8 mouse cellular contexts compared by ENCODE assay signal in genomic region chr1:87156199-87156587, GRCm38 (mm10). TPM values are rescaled to one million over a fixed set of nuclear protein-coding genes. Genes with fewer than 3 reads are reported as not detected.
DNase-seq lines count a peak whose midpoint lies in the region; ATAC-seq and TF ChIP-seq lines count a peak whose summit lies in the region.

Gene Ecel1 (minus strand): TSS chr1:87156521.

- peak within 1 kb of the TSS; percentile 42 for H3K4me2 ChIP-seq in lung, postnatal 0 days (replicated peaks; ENCODE audit: low read depth, low read length)
- H3K4me2 ChIP-seq in intestine, postnatal 0 days (replicated peaks; ENCODE audit: low read depth), result peak within 1 kb of the TSS; percentile 50
- peak within 1 kb of the TSS; percentile 74 for H3K4me2 ChIP-seq in stomach, embryonic 15.5 days

- TF ChIP-seq EP300 in lung, postnatal 0 days (IDR thresholded peaks at IDR 0.05), result no peak

- H3K27me3 ChIP-seq in lung, postnatal 0 days (replicated peaks; ENCODE audit: insufficient read depth, low read length), result peaks cover 70% of the 10 kb centered on the region
- H3K27me3 ChIP-seq in intestine, postnatal 0 days (replicated peaks; ENCODE audit: control insufficient read depth, insufficient read depth, low read length), result peaks cover 79% of the 10 kb centered on the region
- H3K27me3 ChIP-seq in stomach, embryonic 15.5 days (replicated peaks), result peaks cover 85% of the 10 kb centered on the region

- intact Hi-C loops in gastrocnemius, adult 2 months (cut with DNase I), result no loop called here
- intact Hi-C loops in gastrocnemius, postnatal 36 days (cut with DNase I), result no loop called here

- no peak within 1 kb of the TSS for H3K9ac ChIP-seq in lung, postnatal 0 days (replicated peaks; ENCODE audit: low read depth)
- no peak within 1 kb of the TSS for H3K9ac ChIP-seq in intestine, postnatal 0 days (ENCODE audit: low read depth, low read length)
- no peak within 1 kb of the TSS for H3K9ac ChIP-seq in stomach, embryonic 15.5 days

- no peak within 1 kb of the TSS for H3K27ac ChIP-seq in gastrocnemius, adult 2 months
- no peak within 1 kb of the TSS for H3K27ac ChIP-seq in lung, postnatal 0 days (ENCODE audit: low read length)
- H3K27ac ChIP-seq in intestine, postnatal 0 days (ENCODE audit: low read depth, low read length), result no peak within 1 kb of the TSS
- H3K27ac ChIP-seq in stomach, embryonic 15.5 days, result no peak within 1 kb of the TSS

- H3K4me1 ChIP-seq in lung, postnatal 0 days (ENCODE audit: insufficient read depth, low read depth, low read length), result no peaks in the 10 kb centered on the region
- no peaks in the 10 kb centered on the region for H3K4me1 ChIP-seq in lung, adult 2 months (ENCODE audit: control insufficient read depth, insufficient read depth, low read length)
- H3K4me1 ChIP-seq in intestine, postnatal 0 days (replicated peaks; ENCODE audit: control insufficient read depth, insufficient read depth, low read length), result no peaks in the 10 kb centered on the region
- H3K4me1 ChIP-seq in stomach, embryonic 15.5 days, result peaks cover 27% of the 10 kb centered on the region

- peak within 1 kb of the TSS; percentile 38 for H3K4me3 ChIP-seq in gastrocnemius, adult 2 months
- peak within 1 kb of the TSS; percentile 8; the same call in 1 of the 2 replicates for H3K4me3 ChIP-seq in lung, postnatal 0 days (ENCODE audit: low read depth, low read length)
- no peak within 1 kb of the TSS for H3K4me3 ChIP-seq in lung, adult 2 months (replicated peaks; ENCODE audit: extremely low read depth, low read depth, low read length)
- peak within 1 kb of the TSS; percentile 27 for H3K4me3 ChIP-seq in intestine, postnatal 0 days (ENCODE audit: low read depth, low read length)
- H3K4me3 ChIP-seq in stomach, embryonic 15.5 days (replicated peaks), result peak within 1 kb of the TSS; percentile 35

- no peak for TF ChIP-seq CTCF in gastrocnemius, adult 2 months (IDR thresholded peaks at IDR 0.05)
- TF ChIP-seq CTCF in lung, postnatal 0 days (IDR thresholded peaks at IDR 0.05), result no peak
- TF ChIP-seq CTCF in lung, adult 2 months (IDR thresholded peaks at IDR 0.05; ENCODE audit: insufficient read depth, low read length), result no peak
- TF ChIP-seq CTCF in intestine, postnatal 0 days (IDR thresholded peaks at IDR 0.05; ENCODE audit: low read depth), result no peak

- 0% methylated on average over 11 of the region's 12 CpGs for WGBS in lung, postnatal 0 days
- whole genome bisulfite sequencing in lung, adult 2 months, result 3% methylated on average over 12 of the region's 12 CpGs
- 4% methylated on average over 12 of the region's 12 CpGs for WGBS in intestine, postnatal 0 days
- WGBS in stomach, embryonic 15.5 days, result 6% methylated on average over 11 of the region's 12 CpGs

- no peak for ATAC-seq in lung, postnatal 0 days
- ATAC-seq in intestine, postnatal 0 days, result no peak
- no peak for ATAC-seq in stomach, embryonic 15.5 days (ENCODE audit: insufficient read depth, low FRiP score, low read depth)
- ATAC-seq in cerebellum, adult (ENCODE audit: insufficient number of reproducible peaks, low FRiP score, low TSS enrichment), result no peak

- TF ChIP-seq POLR2A in lung, adult 2 months (IDR thresholded peaks at IDR 0.05; ENCODE audit: borderline replicate concordance, extremely low read depth, low read depth, low read length), result no peak

- H3K36me3 ChIP-seq in lung, postnatal 0 days (ENCODE audit: insufficient read depth, low read length), result no peaks in the 10 kb centered on the region
- no peaks in the 10 kb centered on the region for H3K36me3 ChIP-seq in intestine, postnatal 0 days (ENCODE audit: control insufficient read depth, insufficient read depth)
- H3K36me3 ChIP-seq in stomach, embryonic 15.5 days, result no peaks in the 10 kb centered on the region

- DNase-seq in gastrocnemius, adult 2 months, result no peak
- no peak for DNase-seq in gastrocnemius, adult 8-10 months (ENCODE audit: low spot score in 2 of 2)
- DNase-seq in lung, postnatal 0 days (ENCODE audit: low spot score), result no peak
- no peak for DNase-seq in lung, adult 2 months
- no peak for DNase-seq in gastrocnemius, postnatal 36 days

- no peaks in the 10 kb centered on the region for H3K9me3 ChIP-seq in lung, postnatal 0 days (ENCODE audit: low read length)
- H3K9me3 ChIP-seq in intestine, postnatal 0 days (ENCODE audit: control insufficient read depth), result no peaks in the 10 kb centered on the region
- no peaks in the 10 kb centered on the region for H3K9me3 ChIP-seq in stomach, embryonic 15.5 days

RNA-seq across cellular contexts. Expression of gene Ecel1, which starts in this region (rescaled TPM):
- total RNA-seq in gastrocnemius, adult 2 months (2021), result not detected
- not detected for total RNA-seq in gastrocnemius, adult 8-10 months (2022)
- polyA plus RNA-seq in lung, postnatal 0 days (2015; fragmentation: Nextera tagmentation; extraction: Ambion mirVana), result 0.17 and 0.39 TPM in 2 replicates
- not detected in 2 replicates for polyA plus RNA-seq in lung, adult 2 months (2012; rRNA removed)
- 0.64 and 0.67 TPM in 2 replicates for polyA plus RNA-seq in intestine, postnatal 0 days (2015; fragmentation: Nextera tagmentation; extraction: Ambion mirVana)
- 6.3 and 8.7 TPM in 2 replicates for polyA plus RNA-seq in stomach, embryonic 15.5 days (2015; fragmentation: Nextera tagmentation; extraction: Ambion mirVana)
- total RNA-seq in gastrocnemius, postnatal 36 days (2021), result not detected
